Mouse (Mus musculus) cerebellum, adult 2 months (tissue): ENCODE measurements at regions not wholly inside any gene's neighbourhood (a gene's known extent, or its start where the extent isn't known, plus 50 kb on each side); places are given as distances from the start of the nearest gene placed in this dataset.

ENCODE experiments used
- DNase-seq, 2 experiments: peaks; one replicate each; pipeline ENCODE4 v3.0.0; 2021
- H3K27ac ChIP-seq: fragments of 200-500 bp; 2 replicates; pipeline ENCODE4 v1.5.1; 2012; ENCODE audit warnings: low read length, control low read depth, inconsistent platforms; ENCODE audit not compliant: insufficient read depth
- H3K27me3 ChIP-seq: fragments of 200-500 bp; 2 replicates; pipeline ENCODE4 v1.6.1; 2012; ENCODE audit warnings: inconsistent platforms, mild to moderate bottlenecking, low read length, moderate library complexity; ENCODE audit not compliant: control insufficient read depth, insufficient read depth
- H3K4me1 ChIP-seq: fragments of 200-500 bp; 2 replicates; pipeline ENCODE4 v1.6.1; 2011; ENCODE audit warnings: low read length; ENCODE audit not compliant: control insufficient read depth, insufficient read depth
- H3K4me3 ChIP-seq: fragments of 200-500 bp; replicated peaks from 2 replicates; pipeline ENCODE3; 2011; ENCODE audit warnings: mild to moderate bottlenecking, low read depth, low read length, control low read depth; ENCODE audit not compliant: insufficient read depth
- CTCF ChIP-seq: fragments of 200-500 bp; IDR thresholded peaks from 2 replicates; pipeline ENCODE4 v1.5.1; 2011; ENCODE audit warnings: low read depth, mild to moderate bottlenecking, control low read depth, low read length, moderate library complexity, borderline replicate concordance; ENCODE audit not compliant: insufficient read depth
- POLR2A ChIP-seq: fragments of 200-500 bp; IDR thresholded peaks from 2 replicates; pipeline ENCODE4 v1.6.1; 2011; ENCODE audit warnings: low read length, control low read depth, borderline replicate concordance; ENCODE audit not compliant: insufficient read depth
- WGBS: fragments of 180-500 bp; shearing (Covaris S2); methylation state at CpG from one replicate; pipeline ENCODE4 v1.1.7; 2018; 5-methylcytosine and 5-hydroxymethylcytosine counted together

- H3K4me3 ChIP-seq, result no peak overlapping the region
- no peaks in the 10 kb centered on the region; the same call in 1 of the 2 replicates for H3K27me3 ChIP-seq
- TF ChIP-seq CTCF (no peak), POLR2A (no peak)
- no peaks in the 10 kb centered on the region for H3K4me1 ChIP-seq
- H3K27ac ChIP-seq, result no peak overlapping the region
- DNase-seq, result no peak
These were observed 183.3 kb downstream of the Faxc start for GRCm38 (mm10) chr4:22114451-22114850.

GRCm38 (mm10) chr4:22119877-22120276 is 188.7 kb downstream of the Faxc start:
- no peaks in the 10 kb centered on the region for H3K4me1 ChIP-seq
- 23% methylated on average over 3 of the region's 3 CpGs for WGBS
- H3K27ac ChIP-seq, result no peak overlapping the region
- DNase-seq, result no peak
- no peak overlapping the region for H3K4me3 ChIP-seq
- TF ChIP-seq CTCF, result no peak
- TF ChIP-seq POLR2A, result no peak
- H3K27me3 ChIP-seq, result no peaks in the 10 kb centered on the region

GRCm38 (mm10) chr4:22120953-22121352 is 189.8 kb downstream of the Faxc start:
- no peak overlapping the region for H3K4me3 ChIP-seq

GRCm38 (mm10) chr4:22121397-22121796 is 190.3 kb downstream of the Faxc start:
- TF ChIP-seq CTCF (no peak), POLR2A (no peak)
- no peaks in the 10 kb centered on the region for H3K27me3 ChIP-seq

More at GRCm38 (mm10) chr4:22120953-22121352, 189.8 kb downstream of the Faxc start:
- Histone ChIP-seq H3K4me1 (no peaks in the 10 kb centered on the region), H3K27me3 (no peaks in the 10 kb centered on the region), H3K27ac (no peak overlapping the region)
- DNase-seq, result no peak
- no peak for TF ChIP-seq CTCF
- no peak for TF ChIP-seq POLR2A
- WGBS, result 1% methylated on average over 3 of the region's 3 CpGs

GRCm38 (mm10) chr4:22124836-22125235 is 193.7 kb downstream of the Faxc start:
- 90% methylated on average over 6 of the region's 6 CpGs for WGBS
- Histone ChIP-seq H3K27ac (no peak overlapping the region), H3K4me1 (no peaks in the 10 kb centered on the region), H3K27me3 (no peaks in the 10 kb centered on the region; the same call in 1 of the 2 replicates), H3K4me3 (no peak overlapping the region)
- DNase-seq, result no peak
- TF ChIP-seq CTCF (no peak), POLR2A (no peak)

More at GRCm38 (mm10) chr4:22121397-22121796, 190.3 kb downstream of the Faxc start:
- Histone ChIP-seq H3K27ac (no peak overlapping the region), H3K4me3 (no peak overlapping the region), H3K4me1 (no peaks in the 10 kb centered on the region)
- no peak for DNase-seq
- 65% methylated on average over 2 of the region's 2 CpGs for WGBS

GRCm38 (mm10) chr4:22130511-22130910 is 199.4 kb downstream of the Faxc start:
- Histone ChIP-seq H3K4me1 (no peaks in the 10 kb centered on the region), H3K27me3 (no peaks in the 10 kb centered on the region; the same call in 1 of the 2 replicates), H3K27ac (no peak overlapping the region), H3K4me3 (no peak overlapping the region)
- 24% methylated on average over 8 of the region's 8 CpGs for WGBS
- no peak for DNase-seq
- TF ChIP-seq POLR2A, result no peak

GRCm38 (mm10) chr4:22131751-22132736 is 200.9 kb downstream of the Faxc start:
- no peaks in the 10 kb centered on the region; the same call in 1 of the 2 replicates for H3K27me3 ChIP-seq
- no peaks in the 10 kb centered on the region for H3K4me1 ChIP-seq
- TF ChIP-seq CTCF (peak; percentile 27; the same call in 1 of the 2 replicates), POLR2A (no peak)
- no peak overlapping the region for H3K27ac ChIP-seq
- H3K4me3 ChIP-seq, result no peak overlapping the region
- peak in 1 of 2 experiments; percentile 18 for DNase-seq
- WGBS, result 76% methylated on average over 13 of the region's 13 CpGs
